Mouse (Mus musculus) embryo, embryonic 9.5 days (tissue): Measurements from ENCODE around the gene Btnl4.
"Not testable (repeated sequence)": the region's sequence is repeated elsewhere in the genome, so short reads cannot be mapped to it uniquely, and the experiment has no call there.

Experiments
- DNase-seq: peaks from one replicate; pipeline ENCODE4 v3.0.0-alpha.2; 2017; ENCODE audit errors: extremely low spot score

The Btnl4 gene

DNA sequence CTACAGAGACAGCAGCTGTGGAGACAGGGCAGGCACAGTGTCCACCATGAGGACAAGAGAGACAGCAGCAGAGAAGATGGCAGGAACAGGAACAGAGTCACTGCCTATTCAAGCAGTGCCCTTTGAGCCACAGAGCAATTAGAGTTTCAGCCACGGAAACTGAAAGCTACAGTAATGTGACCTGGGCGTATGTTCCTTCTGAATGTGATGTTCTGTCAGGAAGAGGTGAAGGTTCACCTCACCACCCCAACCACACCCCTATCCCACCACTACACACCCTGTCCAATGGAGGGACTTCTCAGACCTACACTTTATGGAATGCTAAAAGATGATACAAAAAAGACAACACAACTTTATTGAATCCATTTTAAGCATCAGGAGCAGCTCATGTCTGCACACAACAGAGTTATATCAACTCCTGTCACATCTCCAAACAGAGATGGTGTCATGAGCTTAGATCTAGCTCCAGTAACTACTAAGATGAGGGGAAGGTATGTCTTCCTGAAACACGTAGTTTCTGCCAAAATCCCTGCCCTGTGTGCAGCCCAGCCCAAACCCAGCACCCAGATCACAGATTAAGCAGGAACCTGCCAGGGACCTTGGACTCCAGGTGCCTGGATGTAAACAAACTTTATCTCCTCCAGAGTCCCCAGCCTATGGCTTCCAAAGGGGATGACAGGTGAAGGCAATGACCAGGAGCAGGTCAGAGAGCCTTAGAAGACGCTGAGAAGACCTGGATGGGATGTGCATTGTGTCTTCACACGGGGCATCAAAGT is at the start of gene Btnl4:
TSS of gene Btnl4 (minus strand) at position 81 of the 776 bp plus-strand sequence.
- DNase-seq, result not testable (repeated sequence)

- DNase-seq, result no peak
These were observed 41.9 kb upstream of the Btnl4 start for GRCm38 (mm10) chr17:34519001-34519400.

DNA sequence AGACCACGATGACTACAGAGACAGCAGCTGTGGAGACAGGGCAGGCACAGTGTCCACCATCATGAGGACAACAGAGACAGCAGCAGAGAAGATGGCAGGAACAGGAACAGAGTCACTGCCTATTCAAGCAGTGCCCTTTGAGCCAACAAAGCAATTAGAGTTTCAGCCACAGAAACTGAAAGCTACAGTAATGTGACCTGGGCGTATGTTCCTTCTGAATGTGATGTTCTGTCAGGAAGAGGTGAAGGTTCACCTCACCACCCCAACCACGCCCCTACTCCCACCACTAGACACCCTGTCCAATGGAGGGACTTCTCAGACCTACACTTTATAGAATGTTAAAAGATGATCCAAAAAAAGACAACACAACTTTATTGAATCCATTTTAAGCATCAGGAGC is 41.5 kb upstream of the Btnl4 start:
- DNase-seq, result not testable (repeated sequence)

DNA sequence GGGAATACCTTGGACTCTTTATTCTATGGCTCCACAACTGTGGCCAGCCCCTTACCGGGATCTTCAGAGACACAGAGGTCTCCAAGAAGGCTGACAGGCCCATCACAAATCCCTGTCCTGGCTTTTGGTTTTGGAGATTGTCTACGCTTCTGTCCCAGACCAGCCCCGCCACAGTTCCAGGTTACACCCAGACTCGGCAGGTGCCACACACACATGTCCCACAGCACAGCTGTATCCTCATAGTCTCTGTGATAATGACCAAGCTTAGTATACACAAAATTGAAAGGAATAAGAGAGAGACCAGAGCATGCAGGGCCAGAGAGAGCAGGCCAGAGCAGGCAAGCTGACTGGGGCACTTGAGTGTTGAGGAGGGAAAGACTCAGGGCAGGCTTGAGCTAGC is 40.7 kb upstream of the Btnl4 start:
- no peak for DNase-seq

- no peak for DNase-seq
These were observed 40.1 kb upstream of the Btnl4 start, which contains the start of gene Btnl6 for GRCm38 (mm10) chr17:34517252-34517651. Btnl6 (minus strand) TSS chr17:34517352.

DNA sequence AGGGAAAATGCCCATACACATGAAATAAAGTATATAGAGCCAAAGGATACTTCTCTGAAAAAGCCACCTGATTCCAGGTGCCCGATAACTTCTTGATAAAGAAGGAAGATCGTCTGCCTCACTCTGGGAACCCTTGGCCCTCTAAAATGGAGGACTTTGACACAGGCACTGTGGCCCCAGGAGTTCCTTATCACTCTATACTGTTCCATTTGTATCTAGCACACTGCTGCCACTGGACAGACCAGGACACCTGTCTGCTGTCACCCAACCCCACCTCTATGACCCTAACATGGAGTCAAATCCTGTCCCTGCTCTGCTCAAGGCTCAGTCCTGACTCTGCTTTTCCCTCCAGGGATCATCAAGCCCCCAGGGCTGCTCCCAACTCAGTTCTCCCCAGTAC is 39.4 kb upstream of the Btnl4 start:
- no peak for DNase-seq

GRCm38 (mm10) chr17:34511723-34512122 is 34.6 kb upstream of the Btnl4 start:
- DNase-seq, result not testable (repeated sequence)

DNA sequence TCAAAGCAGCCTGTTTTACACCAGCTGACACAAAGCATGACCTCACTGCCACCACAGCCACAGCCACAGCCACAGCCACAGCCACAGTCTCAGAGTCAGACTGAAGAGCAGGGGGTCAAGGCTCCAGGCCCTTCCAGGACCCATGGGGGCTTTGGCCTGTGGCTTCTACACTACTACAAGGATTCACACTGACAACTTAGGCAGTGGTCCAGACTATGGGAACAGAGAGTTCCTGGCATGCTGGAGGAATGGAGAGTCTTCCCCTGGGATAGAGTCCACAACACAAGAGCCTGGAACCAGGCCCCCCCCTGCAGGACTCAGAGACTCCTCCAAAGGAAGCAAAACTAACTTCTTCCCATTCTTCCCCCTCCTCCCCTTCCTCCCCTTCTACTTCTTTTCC is 30.5 kb upstream of the Btnl4 start:
- DNase-seq, result no peak

DNA sequence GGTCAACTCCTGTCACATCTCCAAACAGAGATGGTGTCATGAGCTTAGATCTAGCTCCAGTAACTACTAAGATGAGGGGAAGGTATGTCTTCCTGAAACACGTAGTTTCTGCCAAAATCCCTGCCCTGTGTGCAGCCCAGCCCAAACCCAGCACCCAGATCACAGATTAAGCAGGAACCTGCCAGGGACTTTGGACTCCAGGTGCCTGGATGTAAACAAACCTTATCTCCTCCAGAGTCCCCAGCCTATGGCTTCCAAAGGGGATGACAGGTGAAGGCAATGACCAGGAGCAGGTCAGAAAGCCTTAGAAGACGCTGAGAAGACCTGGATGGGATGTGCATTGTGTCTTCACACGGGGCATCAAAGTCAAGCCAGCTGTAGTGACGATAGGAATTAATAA is 20.6 kb upstream of the Btnl4 start:
- not testable (repeated sequence) for DNase-seq

GRCm38 (mm10) chr17:34497319-34497718 is 20.2 kb upstream of the Btnl4 start:
- not testable (repeated sequence) for DNase-seq

DNA sequence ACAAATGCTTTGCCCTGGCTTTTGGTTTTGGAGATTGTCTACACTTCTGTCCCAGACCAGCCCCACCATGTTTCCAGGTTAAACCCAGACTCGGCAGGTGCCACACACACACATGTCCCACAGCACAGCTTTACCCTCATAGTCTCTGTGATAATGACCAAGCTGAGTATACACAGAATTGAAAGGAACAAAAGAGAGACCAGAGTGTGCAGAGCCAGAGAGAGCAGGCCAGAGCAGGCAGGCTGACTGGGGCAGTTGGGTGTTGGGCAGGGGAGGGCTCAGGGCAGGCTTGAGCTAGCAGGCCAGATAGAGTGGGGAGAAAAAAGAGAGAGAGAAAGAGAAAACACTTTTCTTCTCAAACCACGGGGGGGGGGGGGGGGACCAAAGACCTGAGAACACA is 19.4 kb upstream of the Btnl4 start:
- no peak for DNase-seq

DNA sequence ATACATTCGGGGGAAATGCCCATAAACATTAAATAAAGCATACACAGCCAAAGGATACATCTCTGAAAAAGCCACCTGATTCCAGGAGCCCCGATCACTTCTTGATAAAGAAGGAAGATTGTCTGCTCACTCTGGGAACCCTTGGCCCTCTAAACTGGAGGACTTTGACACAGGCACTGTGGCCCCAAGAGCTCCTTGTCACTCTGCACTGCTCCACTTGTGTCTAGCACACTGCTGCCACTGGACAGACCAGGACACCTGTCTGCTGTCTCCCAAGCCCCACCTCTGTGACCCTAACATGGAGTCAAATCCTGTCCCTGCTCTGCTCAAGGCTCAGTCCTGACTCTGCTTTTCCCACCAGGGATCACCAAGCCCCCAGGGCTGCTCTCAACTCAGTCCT is 18.0 kb upstream of the Btnl4 start:
- not testable (repeated sequence) for DNase-seq

- DNase-seq, result no peak
These were observed 15.7 kb upstream of the Btnl4 start for GRCm38 (mm10) chr17:34492796-34493195.

DNA sequence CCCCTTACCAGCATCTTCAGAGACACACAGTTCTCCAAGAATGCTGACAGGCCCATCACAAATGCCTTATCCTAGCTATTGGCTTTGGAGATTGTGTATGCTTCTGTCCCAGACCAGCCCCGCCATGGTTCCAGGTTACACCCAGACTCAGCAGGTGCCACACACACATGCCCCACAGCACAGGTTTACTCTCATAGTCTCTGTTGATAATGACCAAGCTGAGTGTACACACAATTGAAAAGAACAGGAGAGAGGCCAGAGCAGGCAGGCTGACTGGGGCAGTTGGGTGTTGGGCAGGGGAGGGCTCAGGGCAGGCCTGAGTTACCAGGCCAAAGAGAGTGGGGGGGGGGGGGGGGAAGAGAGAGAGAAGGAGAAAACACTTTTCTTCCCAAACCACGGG is 691 bp downstream of the Btnl4 start:
- DNase-seq, result no peak

DNA sequence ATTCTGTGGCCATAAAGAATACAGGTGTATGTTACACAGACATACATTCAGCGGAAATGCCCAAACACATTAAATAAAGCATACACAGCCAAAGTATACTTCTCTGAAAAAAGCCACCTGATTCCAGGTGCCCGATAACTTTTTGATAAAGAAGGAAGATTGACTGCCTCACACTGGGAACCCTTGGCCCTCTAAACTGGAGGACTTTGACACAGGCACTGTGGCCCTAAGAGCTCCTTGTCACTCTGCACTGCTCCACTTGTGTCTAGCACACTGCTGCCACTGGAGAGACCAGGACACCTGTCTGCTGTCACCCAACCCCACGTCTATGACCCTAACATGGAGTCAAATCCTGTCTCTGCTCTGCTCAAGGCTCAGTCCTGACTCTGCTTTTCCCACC is 2.1 kb downstream of the Btnl4 start:
- no peak for DNase-seq

DNA sequence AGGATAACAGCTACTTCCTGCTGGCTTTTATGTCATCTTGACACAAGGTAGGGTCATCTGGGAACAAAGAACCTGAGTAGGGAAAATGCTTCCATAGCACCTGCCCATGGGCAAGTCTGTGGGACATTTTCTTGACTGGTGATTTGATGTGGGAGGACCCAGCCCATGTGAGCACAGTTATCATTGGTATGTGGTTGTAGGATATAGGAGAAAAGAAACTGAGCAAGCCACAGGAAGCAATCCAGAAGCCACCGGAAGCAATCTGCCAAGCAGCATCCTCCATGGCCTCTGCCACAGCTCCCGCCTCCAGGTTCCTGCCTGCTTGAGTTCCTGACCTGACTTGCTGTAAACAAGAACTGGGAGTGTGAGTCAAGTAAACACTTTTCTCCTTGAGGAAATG is 6.6 kb downstream of the Btnl4 start:
- no peak for DNase-seq

GRCm38 (mm10) chr17:34465906-34466305 is 11.2 kb downstream of the Btnl4 start:
- DNase-seq, result not testable (repeated sequence)

- DNase-seq, result no peak
These were observed 17.9 kb downstream of the Btnl4 start for GRCm38 (mm10) chr17:34459255-34459654.

DNA sequence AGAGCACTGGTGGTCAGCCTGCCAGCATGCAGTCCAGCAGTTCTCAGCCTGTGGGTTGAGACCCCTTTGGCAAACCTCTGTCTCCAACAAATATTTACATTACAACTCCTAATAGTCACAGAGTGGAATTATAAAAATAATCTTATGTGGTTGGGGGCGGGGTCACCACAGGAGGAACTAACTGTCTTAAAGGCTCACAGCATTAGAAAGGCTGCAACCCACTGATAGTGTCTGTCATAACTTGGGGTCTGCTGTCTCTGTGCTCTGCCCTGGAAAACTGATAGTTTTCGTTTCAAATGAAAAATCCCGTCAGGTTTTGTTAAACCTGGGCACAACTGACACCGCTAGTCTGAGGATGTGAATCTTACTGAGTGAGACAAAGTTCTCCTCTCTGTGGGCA is 19.4 kb downstream of the Btnl4 start:
- DNase-seq, result no peak

DNA sequence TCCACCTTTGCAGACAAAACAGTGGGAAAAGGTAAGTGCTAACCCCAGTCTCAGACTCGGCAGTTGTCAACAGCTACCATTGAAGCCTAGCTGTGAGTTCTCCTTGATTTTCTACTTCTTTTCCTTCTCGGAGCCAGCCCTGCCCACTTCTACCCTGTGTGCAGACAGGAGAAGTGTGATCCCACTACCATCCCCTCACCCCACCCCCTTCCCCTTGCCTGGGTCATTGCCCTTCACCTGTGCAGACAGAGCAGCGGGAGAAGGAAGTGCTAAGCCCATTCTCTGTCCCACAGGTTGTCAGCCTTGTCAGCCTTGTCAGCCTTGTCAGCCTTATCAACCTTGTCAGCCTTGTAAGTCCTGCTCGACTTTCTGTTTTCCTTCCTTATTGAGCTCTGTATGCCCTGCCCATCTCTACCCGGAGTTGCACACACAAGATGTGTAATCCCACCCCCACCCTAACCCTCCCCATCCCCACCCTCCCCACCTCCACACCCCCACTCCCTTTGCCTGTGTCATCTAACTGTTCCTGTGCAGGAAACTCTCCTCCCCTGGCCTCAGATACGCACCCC is 28.6 kb downstream of the Btnl4 start:
- DNase-seq, result no peak

GRCm38 (mm10) chr17:34441990-34442389 is 35.1 kb downstream of the Btnl4 start:
- DNase-seq, result no peak

- DNase-seq, result peak; percentile 10
These were observed 37.3 kb downstream of the Btnl4 start for GRCm38 (mm10) chr17:34439795-34440194.

- DNase-seq, result no peak
These were observed 38.5 kb downstream of the Btnl4 start for GRCm38 (mm10) chr17:34438588-34438987.
